Mouse (Mus musculus) lung, embryonic 16.5 days (tissue): ENCODE measurements around the gene Hoxa10. TPM values are rescaled to one million over a fixed set of nuclear protein-coding genes. Genes with fewer than 3 reads are reported as not detected.

Experiments
- ATAC-seq: fragments of 200-750 bp; cut with Nextera tagmentation; 2 replicates; pipeline ENCODE4 v1.8.0; 2017; ENCODE audit warnings: low read depth, mild to moderate bottlenecking, moderate library complexity
- H3K27ac ChIP-seq: fragments of 300-500 bp; sonication (generic); 2 replicates; pipeline ENCODE4 v1.5.1; 2014; ENCODE audit warnings: mild to moderate bottlenecking, control low read depth, low read length
- H3K27me3 ChIP-seq: fragments of 300-500 bp; sonication (generic); 2 replicates; pipeline ENCODE4 v1.6.1; 2014; ENCODE audit warnings: low read depth, low read length, mixed read lengths; ENCODE audit not compliant: control insufficient read depth, insufficient read depth
- H3K36me3 ChIP-seq: fragments of 300-500 bp; sonication (generic); 2 replicates; pipeline ENCODE4 v1.6.1; 2014; ENCODE audit warnings: low read length; ENCODE audit not compliant: control insufficient read depth, insufficient read depth
- H3K4me1 ChIP-seq: fragments of 300-500 bp; sonication (generic); replicated peaks from 2 replicates; pipeline ENCODE4 v1.6.1; 2014; ENCODE audit warnings: low read length, mixed read lengths; ENCODE audit not compliant: control insufficient read depth, insufficient read depth
- H3K4me2 ChIP-seq: fragments of 300-500 bp; sonication (generic); 2 replicates; pipeline ENCODE4 v1.6.1; 2014; ENCODE audit warnings: low read depth, low read length, control low read depth
- H3K4me3 ChIP-seq: fragments of 300-500 bp; sonication (generic); 2 replicates; pipeline ENCODE4 v1.5.1; 2014; ENCODE audit warnings: mild to moderate bottlenecking, low read length, control low read depth
- H3K9ac ChIP-seq: fragments of 300-500 bp; sonication (generic); 2 replicates; pipeline ENCODE4 v1.6.1; 2014; ENCODE audit warnings: low read length, control low read depth
- H3K9me3 ChIP-seq: fragments of 300-500 bp; sonication (generic); 2 replicates; pipeline ENCODE4 v1.6.1; 2016; ENCODE audit warnings: low read length; ENCODE audit not compliant: control insufficient read depth
- WGBS: fragments of 180-500 bp; shearing (Covaris S2); extraction: QIAGEN DNeasy Blood & Tissue Kit; methylation state at CpG from one replicate; pipeline ENCODE4 v1.1.7; 2014; 5-methylcytosine and 5-hydroxymethylcytosine counted together
- polyA plus RNA-seq: library from polyadenylated mRNA; unstranded; fragments of >200 nt; fragmentation: Nextera tagmentation; extraction: Ambion mirVana; gene quantifications from 2 replicates; pipeline ENCODE4 v1.2.1, GENCODE M21; 2015

Hoxa10 gene
- polyA plus RNA-seq: 0.21 TPM in 1 of 2 replicates, not detected in the other

- peak; percentile 77 for ATAC-seq
- H3K9ac ChIP-seq: no peak within 1 kb of the TSS
- 0 out of 2 replicates have a peak within 1 kb of the TSS, but pooled peaks have one; percentile 6 for H3K4me3 ChIP-seq
- WGBS: 2% methylated on average over 35 of the region's 35 CpGs
- no peaks in the 10 kb centered on the region for H3K9me3 ChIP-seq
- H3K4me2 ChIP-seq: peak within 1 kb of the TSS; percentile 15; the same call in 1 of the 2 replicates
- no peaks in the 10 kb centered on the region for H3K36me3 ChIP-seq
- H3K27me3 ChIP-seq: peaks cover 92% of the 10 kb centered on the region
- H3K27ac ChIP-seq: no peak within 1 kb of the TSS
- peaks cover 2% of the 10 kb centered on the region; the same call in 1 of the 2 replicates for H3K4me1 ChIP-seq
Measured at GRCm38 (mm10) chr6:52240389-52241000, at the start of gene Hoxa10. Hoxa10 (minus strand) TSS chr6:52240854.

- Histone ChIP-seq H3K4me1 (no peaks in the 10 kb centered on the region; the same call in 1 of the 2 replicates), H3K27me3 (peaks cover 63% of the 10 kb centered on the region), H3K4me3 (no peak overlapping the region), H3K27ac (no peak overlapping the region), H3K9ac (no peak overlapping the region), H3K9me3 (no peaks in the 10 kb centered on the region), H3K4me2 (no peak overlapping the region), H3K36me3 (no peaks in the 10 kb centered on the region)
- no peak for ATAC-seq
- whole genome bisulfite sequencing: 17% methylated on average over 12 of the region's 12 CpGs
Measured at GRCm38 (mm10) chr6:52290186-52290585, 49.5 kb upstream of the Hoxa10 start.

- Histone ChIP-seq H3K9ac (no peak overlapping the region), H3K27ac (no peak overlapping the region), H3K9me3 (no peaks in the 10 kb centered on the region), H3K36me3 (no peaks in the 10 kb centered on the region), H3K4me2 (no peak overlapping the region), H3K27me3 (peaks cover 28% of the 10 kb centered on the region), H3K4me3 (no peak overlapping the region), H3K4me1 (no peaks in the 10 kb centered on the region)
- WGBS: 82% methylated on average over 5 of the region's 5 CpGs
- no peak for ATAC-seq
Measured at GRCm38 (mm10) chr6:52283896-52284295, 43.2 kb upstream of the Hoxa10 start.

- Histone ChIP-seq H3K4me1 (no peaks in the 10 kb centered on the region), H3K27ac (no peak overlapping the region), H3K36me3 (no peaks in the 10 kb centered on the region), H3K27me3 (peaks cover 36% of the 10 kb centered on the region), H3K4me2 (no peak overlapping the region), H3K9ac (no peak overlapping the region), H3K4me3 (no peak overlapping the region), H3K9me3 (no peaks in the 10 kb centered on the region)
- 52% methylated on average over 12 of the region's 12 CpGs for WGBS
- no peak for ATAC-seq
Measured at GRCm38 (mm10) chr6:52281084-52281483, 40.4 kb upstream of the Hoxa10 start.

GRCm38 (mm10) chr6:52276920-52277319 is 36.3 kb upstream of the Hoxa10 start:
- 9% methylated on average over 5 of the region's 5 CpGs for WGBS
- Histone ChIP-seq H3K36me3 (no peaks in the 10 kb centered on the region), H3K4me1 (no peaks in the 10 kb centered on the region), H3K4me3 (no peak overlapping the region), H3K4me2 (no peak overlapping the region), H3K9me3 (no peaks in the 10 kb centered on the region), H3K27me3 (peaks cover 73% of the 10 kb centered on the region), H3K27ac (no peak overlapping the region), H3K9ac (no peak overlapping the region)
- no peak for ATAC-seq

- Histone ChIP-seq H3K4me3 (no peak overlapping the region), H3K9me3 (no peaks in the 10 kb centered on the region), H3K27me3 (peaks cover 73% of the 10 kb centered on the region), H3K27ac (no peak overlapping the region), H3K9ac (no peak overlapping the region), H3K36me3 (no peaks in the 10 kb centered on the region), H3K4me1 (no peaks in the 10 kb centered on the region), H3K4me2 (no peak overlapping the region)
- 3% methylated on average over 6 of the region's 6 CpGs for WGBS
- ATAC-seq: no peak
Measured at GRCm38 (mm10) chr6:52276382-52276781, 35.7 kb upstream of the Hoxa10 start.

- Histone ChIP-seq H3K4me1 (no peaks in the 10 kb centered on the region), H3K4me3 (no peak overlapping the region), H3K4me2 (no peak overlapping the region), H3K9ac (no peak overlapping the region), H3K9me3 (no peaks in the 10 kb centered on the region), H3K27ac (no peak overlapping the region), H3K36me3 (no peaks in the 10 kb centered on the region), H3K27me3 (peaks cover 73% of the 10 kb centered on the region)
- 12% methylated on average over 8 of the region's 8 CpGs for WGBS
- ATAC-seq: no peak
Measured at GRCm38 (mm10) chr6:52275563-52276280, 35.1 kb upstream of the Hoxa10 start.

- no peak overlapping the region for H3K4me3 ChIP-seq
- H3K9me3 ChIP-seq: no peaks in the 10 kb centered on the region
- no peak overlapping the region for H3K4me2 ChIP-seq
- H3K4me1 ChIP-seq: no peaks in the 10 kb centered on the region
- H3K36me3 ChIP-seq: no peaks in the 10 kb centered on the region
- H3K9ac ChIP-seq: no peak overlapping the region
- ATAC-seq: no peak
- WGBS: 4% methylated on average over 11 of the region's 11 CpGs
- H3K27ac ChIP-seq: no peak overlapping the region
- H3K27me3 ChIP-seq: peaks cover 82% of the 10 kb centered on the region
Measured at GRCm38 (mm10) chr6:52274576-52274975, 33.9 kb upstream of the Hoxa10 start.

- H3K36me3 ChIP-seq: no peaks in the 10 kb centered on the region
- no peak overlapping the region for H3K4me2 ChIP-seq
- H3K9me3 ChIP-seq: no peaks in the 10 kb centered on the region
- no peak overlapping the region for H3K27ac ChIP-seq
- no peak overlapping the region for H3K4me3 ChIP-seq
- no peak for ATAC-seq
- H3K4me1 ChIP-seq: no peaks in the 10 kb centered on the region
- H3K9ac ChIP-seq: no peak overlapping the region
- WGBS: 5% methylated on average over 22 of the region's 22 CpGs
- H3K27me3 ChIP-seq: peaks cover 87% of the 10 kb centered on the region
Measured at GRCm38 (mm10) chr6:52273656-52274280, 33.1 kb upstream of the Hoxa10 start.
